Mouse (Mus musculus): ENCODE data around the gene Acad11. TPM values are rescaled to one million over a fixed set of nuclear protein-coding genes. Genes with fewer than 3 reads are reported as not detected.

Acad11 gene
- 7.4 and 8.1 TPM in 2 replicates for polyA plus RNA-seq (2014; fragmentation: Nextera tagmentation; extraction: Ambion mirVana)

GRCm38 (mm10) chr9:104063244-104063961, at the start of gene Acad11:
Acad11 (plus strand) TSS chr9:104063377.
- Histone ChIP-seq H3K4me3 (ENCODE audit: low read depth, low read length) (peak within 1 kb of the TSS; percentile 97), H3K27me3 (replicated peaks; ENCODE audit: control insufficient read depth, insufficient read depth, low read length) (no peaks in the 10 kb centered on the region), H3K4me2 (ENCODE audit: low read length) (peak within 1 kb of the TSS; percentile 91), H3K4me1 (ENCODE audit: control insufficient read depth, insufficient read depth, low read length) (peaks cover 9% of the 10 kb centered on the region), H3K27ac (ENCODE audit: low read depth, low read length) (peak within 1 kb of the TSS; percentile 17), H3K36me3 (ENCODE audit: control insufficient read depth, insufficient read depth, low read length) (peaks cover 18% of the 10 kb centered on the region), H3K9ac (ENCODE audit: low read length) (peak within 1 kb of the TSS; percentile 81), H3K9me3 (replicated peaks; ENCODE audit: control insufficient read depth, low read length) (no peaks in the 10 kb centered on the region)
- WGBS, result under 1% methylated on average over 29 of the region's 30 CpGs
- DNase-seq (ENCODE audit: low spot score), result peak; percentile 93
- peak; percentile 97 for ATAC-seq

- ATAC-seq (no peak), DNase-seq (ENCODE audit: low spot score) (no peak)
- H3K4me3 ChIP-seq (ENCODE audit: low read depth, low read length), result no peak overlapping the region
- H3K27ac ChIP-seq (ENCODE audit: low read depth, low read length), result no peak overlapping the region
- H3K27me3 ChIP-seq (replicated peaks; ENCODE audit: control insufficient read depth, insufficient read depth, low read length), result no peaks in the 10 kb centered on the region
- no peaks in the 10 kb centered on the region for H3K4me1 ChIP-seq (ENCODE audit: control insufficient read depth, insufficient read depth, low read length)
- no peak overlapping the region for H3K9ac ChIP-seq (ENCODE audit: low read length)
- H3K9me3 ChIP-seq (replicated peaks; ENCODE audit: control insufficient read depth, low read length), result no peaks in the 10 kb centered on the region
- peaks cover 18% of the 10 kb centered on the region for H3K36me3 ChIP-seq (ENCODE audit: control insufficient read depth, insufficient read depth, low read length)
- 52% methylated on average over 1 of the region's 1 CpGs for WGBS
- no peak overlapping the region for H3K4me2 ChIP-seq (ENCODE audit: low read length)
Observed at GRCm38 (mm10) chr9:104014526-104014925, 48.7 kb upstream of the Acad11 start.

- ATAC-seq, result no peak
- no peak overlapping the region for H3K4me3 ChIP-seq (ENCODE audit: low read depth, low read length)
- no peaks in the 10 kb centered on the region for H3K27me3 ChIP-seq (replicated peaks; ENCODE audit: control insufficient read depth, insufficient read depth, low read length)
- WGBS, result 91% methylated on average over 10 of the region's 10 CpGs
- no peak for DNase-seq (ENCODE audit: low spot score)
- no peak overlapping the region for H3K27ac ChIP-seq (ENCODE audit: low read depth, low read length)
- no peaks in the 10 kb centered on the region for H3K4me1 ChIP-seq (ENCODE audit: control insufficient read depth, insufficient read depth, low read length)
- no peaks in the 10 kb centered on the region for H3K9me3 ChIP-seq (replicated peaks; ENCODE audit: control insufficient read depth, low read length)
- peaks cover 26% of the 10 kb centered on the region; the same call in 1 of the 2 replicates for H3K36me3 ChIP-seq (ENCODE audit: control insufficient read depth, insufficient read depth, low read length)
- H3K9ac ChIP-seq (ENCODE audit: low read length), result no peak overlapping the region
- no peak overlapping the region for H3K4me2 ChIP-seq (ENCODE audit: low read length)
Observed at GRCm38 (mm10) chr9:104021026-104021425, 42.2 kb upstream of the Acad11 start.

- Histone ChIP-seq H3K4me3 (ENCODE audit: low read depth, low read length) (no peak overlapping the region), H3K27ac (ENCODE audit: low read depth, low read length) (no peak overlapping the region), H3K9ac (ENCODE audit: low read length) (no peak overlapping the region), H3K36me3 (ENCODE audit: control insufficient read depth, insufficient read depth, low read length) (peaks cover 11% of the 10 kb centered on the region; the same call in 1 of the 2 replicates), H3K4me2 (ENCODE audit: low read length) (no peak overlapping the region), H3K4me1 (ENCODE audit: control insufficient read depth, insufficient read depth, low read length) (no peaks in the 10 kb centered on the region), H3K27me3 (replicated peaks; ENCODE audit: control insufficient read depth, insufficient read depth, low read length) (no peaks in the 10 kb centered on the region), H3K9me3 (replicated peaks; ENCODE audit: control insufficient read depth, low read length) (no peaks in the 10 kb centered on the region)
- WGBS, result 97% methylated on average over 8 of the region's 8 CpGs
- ATAC-seq (no peak), DNase-seq (ENCODE audit: low spot score) (no peak)
Observed at GRCm38 (mm10) chr9:104027186-104027585, 36.0 kb upstream of the Acad11 start.

- Histone ChIP-seq H3K9ac (ENCODE audit: low read length) (no peak overlapping the region), H3K27ac (ENCODE audit: low read depth, low read length) (no peak overlapping the region), H3K4me3 (ENCODE audit: low read depth, low read length) (no peak overlapping the region), H3K4me2 (ENCODE audit: low read length) (no peak overlapping the region), H3K9me3 (replicated peaks; ENCODE audit: control insufficient read depth, low read length) (no peaks in the 10 kb centered on the region), H3K4me1 (ENCODE audit: control insufficient read depth, insufficient read depth, low read length) (no peaks in the 10 kb centered on the region), H3K36me3 (ENCODE audit: control insufficient read depth, insufficient read depth, low read length) (peaks cover 11% of the 10 kb centered on the region; the same call in 1 of the 2 replicates), H3K27me3 (replicated peaks; ENCODE audit: control insufficient read depth, insufficient read depth, low read length) (no peaks in the 10 kb centered on the region)
- 93% methylated on average over 11 of the region's 11 CpGs for WGBS
- ATAC-seq (no peak), DNase-seq (ENCODE audit: low spot score) (no peak)
Observed at GRCm38 (mm10) chr9:104029861-104030260, 33.3 kb upstream of the Acad11 start.

- Histone ChIP-seq H3K27me3 (replicated peaks; ENCODE audit: control insufficient read depth, insufficient read depth, low read length) (no peaks in the 10 kb centered on the region), H3K27ac (ENCODE audit: low read depth, low read length) (no peak overlapping the region), H3K9ac (ENCODE audit: low read length) (no peak overlapping the region), H3K36me3 (ENCODE audit: control insufficient read depth, insufficient read depth, low read length) (peaks cover 8% of the 10 kb centered on the region; the same call in 1 of the 2 replicates), H3K9me3 (replicated peaks; ENCODE audit: control insufficient read depth, low read length) (no peaks in the 10 kb centered on the region), H3K4me2 (ENCODE audit: low read length) (no peak overlapping the region), H3K4me3 (ENCODE audit: low read depth, low read length) (no peak overlapping the region), H3K4me1 (ENCODE audit: control insufficient read depth, insufficient read depth, low read length) (no peaks in the 10 kb centered on the region)
- ATAC-seq (no peak), DNase-seq (ENCODE audit: low spot score) (no peak)
- WGBS, result 88% methylated on average over 8 of the region's 8 CpGs
Observed at GRCm38 (mm10) chr9:104034231-104034630, 28.9 kb upstream of the Acad11 start.

- WGBS, result 82% methylated on average over 6 of the region's 6 CpGs
- no peaks in the 10 kb centered on the region for H3K27me3 ChIP-seq (replicated peaks; ENCODE audit: control insufficient read depth, insufficient read depth, low read length)
Observed at GRCm38 (mm10) chr9:104034718-104035117, 28.5 kb upstream of the Acad11 start.

GRCm38 (mm10) chr9:104035261-104036015, 27.7 kb upstream of the Acad11 start:
- no peak overlapping the region for H3K4me3 ChIP-seq (ENCODE audit: low read depth, low read length)

More at GRCm38 (mm10) chr9:104034718-104035117, 28.5 kb upstream of the Acad11 start:
- Histone ChIP-seq H3K4me1 (ENCODE audit: control insufficient read depth, insufficient read depth, low read length) (no peaks in the 10 kb centered on the region), H3K4me2 (ENCODE audit: low read length) (no peak overlapping the region), H3K27ac (ENCODE audit: low read depth, low read length) (no peak overlapping the region), H3K9ac (ENCODE audit: low read length) (no peak overlapping the region), H3K4me3 (ENCODE audit: low read depth, low read length) (no peak overlapping the region), H3K9me3 (replicated peaks; ENCODE audit: control insufficient read depth, low read length) (no peaks in the 10 kb centered on the region), H3K36me3 (ENCODE audit: control insufficient read depth, insufficient read depth, low read length) (peaks cover 8% of the 10 kb centered on the region; the same call in 1 of the 2 replicates)
- no peak for ATAC-seq
- DNase-seq (ENCODE audit: low spot score), result no peak

More at GRCm38 (mm10) chr9:104035261-104036015, 27.7 kb upstream of the Acad11 start:
- ATAC-seq, result no peak; the same call in 1 of the 2 replicates
- H3K36me3 ChIP-seq (ENCODE audit: control insufficient read depth, insufficient read depth, low read length), result peaks cover 8% of the 10 kb centered on the region; the same call in 1 of the 2 replicates
- 56% methylated on average over 24 of the region's 24 CpGs for WGBS
- no peaks in the 10 kb centered on the region for H3K27me3 ChIP-seq (replicated peaks; ENCODE audit: control insufficient read depth, insufficient read depth, low read length)
- no peak overlapping the region for H3K4me2 ChIP-seq (ENCODE audit: low read length)
- H3K9ac ChIP-seq (ENCODE audit: low read length), result no peak overlapping the region
- H3K9me3 ChIP-seq (replicated peaks; ENCODE audit: control insufficient read depth, low read length), result no peaks in the 10 kb centered on the region
- DNase-seq (ENCODE audit: low spot score), result peak; percentile 76
- H3K4me1 ChIP-seq (ENCODE audit: control insufficient read depth, insufficient read depth, low read length), result no peaks in the 10 kb centered on the region
- H3K27ac ChIP-seq (ENCODE audit: low read depth, low read length), result no peak overlapping the region
